Mouse (Mus musculus) midbrain, embryonic 15.5 days (tissue): Measurements from ENCODE around the gene Cdk5rap2. TPM values are rescaled to one million over a fixed set of nuclear protein-coding genes. Genes with fewer than 3 reads are reported as not detected.
A peak's percentile ranks its signal among the peaks of the same experiment; 100 is the strongest.

Source experiments
- ATAC-seq: fragments of 200-750 bp; cut with Nextera tagmentation; replicated peaks from 2 replicates; pipeline ENCODE4 v1.8.0; 2017; ENCODE audit warnings: moderate TSS enrichment
- H3K27ac ChIP-seq: fragments of 300-500 bp; sonication (generic); 2 replicates; pipeline ENCODE4 v1.5.1; 2015; ENCODE audit warnings: mild to moderate bottlenecking, inconsistent platforms
- H3K27me3 ChIP-seq: fragments of 300-500 bp; sonication (generic); replicated peaks from 2 replicates; pipeline ENCODE4 v1.6.1; 2015; ENCODE audit warnings: inconsistent platforms
- H3K36me3 ChIP-seq: fragments of 300-500 bp; sonication (generic); replicated peaks from 2 replicates; pipeline ENCODE4 v1.6.1; 2015; ENCODE audit warnings: inconsistent platforms
- H3K4me1 ChIP-seq: fragments of 300-500 bp; sonication (generic); 2 replicates; pipeline ENCODE4 v1.6.1; 2015; ENCODE audit warnings: inconsistent platforms
- H3K4me2 ChIP-seq: fragments of 300-500 bp; sonication (generic); 2 replicates; pipeline ENCODE4 v1.6.1; 2015; ENCODE audit warnings: inconsistent platforms, mild to moderate bottlenecking, moderate library complexity
- H3K4me3 ChIP-seq: fragments of 300-500 bp; sonication (generic); 2 replicates; pipeline ENCODE4 v1.5.1; 2015; ENCODE audit warnings: mild to moderate bottlenecking, inconsistent platforms
- H3K9ac ChIP-seq: fragments of 300-500 bp; sonication (generic); 2 replicates; pipeline ENCODE4 v1.6.1; 2015; ENCODE audit warnings: mild to moderate bottlenecking, inconsistent platforms
- H3K9me3 ChIP-seq: fragments of 300-500 bp; sonication (generic); 2 replicates; pipeline ENCODE4 v1.6.1; 2016; ENCODE audit warnings: inconsistent platforms
- WGBS: fragments of 180-500 bp; shearing (Covaris S2); methylation state at CpG from one replicate; pipeline ENCODE4 v1.1.7; 2015; ENCODE audit warnings: mixed read lengths; 5-methylcytosine and 5-hydroxymethylcytosine counted together
- polyA plus RNA-seq: library from polyadenylated mRNA; unstranded; fragments of >200 nt; fragmentation: Nextera tagmentation; extraction: Ambion mirVana; gene quantifications from 2 replicates; pipeline ENCODE4 v1.2.1, GENCODE M21; 2015

Gene Cdk5rap2
- polyA plus RNA-seq, 1 experiment from 2014 or later: 8.0 TPM

- H3K4me2 ChIP-seq: no peak overlapping the region
- 0 out of 2 replicates have a peak overlapping the region, but pooled peaks have one; percentile 12 for H3K27ac ChIP-seq
- no peaks in the 10 kb centered on the region for H3K9me3 ChIP-seq
- peak; percentile 41 for ATAC-seq
- no peak overlapping the region for H3K9ac ChIP-seq
- no peaks in the 10 kb centered on the region for H3K27me3 ChIP-seq
- WGBS: 76% methylated on average over 6 of the region's 6 CpGs
- H3K36me3 ChIP-seq: 0 out of 2 replicates have a peak, but pooled peaks cover 5% of the 10 kb centered on the region
- H3K4me3 ChIP-seq: no peak overlapping the region
- peaks cover 15% of the 10 kb centered on the region for H3K4me1 ChIP-seq
These were observed 152.0 kb downstream of the Cdk5rap2 start for GRCm38 (mm10) chr4:70258205-70258604.

- Histone ChIP-seq H3K4me1 (no peaks in the 10 kb centered on the region), H3K9me3 (no peaks in the 10 kb centered on the region), H3K27ac (no peak overlapping the region), H3K36me3 (peaks cover 5% of the 10 kb centered on the region; the same call in 1 of the 2 replicates), H3K4me3 (no peak overlapping the region), H3K9ac (no peak overlapping the region), H3K4me2 (no peak overlapping the region), H3K27me3 (no peaks in the 10 kb centered on the region)
- ATAC-seq: no peak
- WGBS: 87% methylated on average over 5 of the region's 5 CpGs
These were observed 158.5 kb downstream of the Cdk5rap2 start for GRCm38 (mm10) chr4:70251782-70252181.

GRCm38 (mm10) chr4:70245706-70246105 is 164.5 kb downstream of the Cdk5rap2 start:
- no peaks in the 10 kb centered on the region for H3K4me1 ChIP-seq
- no peak overlapping the region for H3K9ac ChIP-seq
- ATAC-seq: no peak
- no peak overlapping the region for H3K27ac ChIP-seq
- no peaks in the 10 kb centered on the region for H3K27me3 ChIP-seq
- WGBS: 88% methylated on average over 6 of the region's 6 CpGs
- H3K4me3 ChIP-seq: no peak overlapping the region
- no peak overlapping the region for H3K4me2 ChIP-seq
- no peaks in the 10 kb centered on the region for H3K9me3 ChIP-seq
- H3K36me3 ChIP-seq: peaks cover 3% of the 10 kb centered on the region; the same call in 1 of the 2 replicates

- Histone ChIP-seq H3K36me3 (peaks cover 3% of the 10 kb centered on the region; the same call in 1 of the 2 replicates), H3K4me1 (no peaks in the 10 kb centered on the region), H3K4me2 (no peak overlapping the region), H3K9ac (no peak overlapping the region), H3K27me3 (no peaks in the 10 kb centered on the region), H3K9me3 (no peaks in the 10 kb centered on the region), H3K4me3 (no peak overlapping the region), H3K27ac (no peak overlapping the region)
- 49% methylated on average over 3 of the region's 3 CpGs for WGBS
- ATAC-seq: no peak
These were observed 166.6 kb downstream of the Cdk5rap2 start for GRCm38 (mm10) chr4:70243561-70244120.

GRCm38 (mm10) chr4:70239731-70240130 is 170.5 kb downstream of the Cdk5rap2 start:
- ATAC-seq: no peak
- Histone ChIP-seq H3K9ac (no peak overlapping the region), H3K36me3 (peaks cover 2% of the 10 kb centered on the region; the same call in 1 of the 2 replicates), H3K4me1 (no peaks in the 10 kb centered on the region), H3K4me3 (no peak overlapping the region), H3K27ac (no peak overlapping the region), H3K27me3 (no peaks in the 10 kb centered on the region), H3K4me2 (no peak overlapping the region), H3K9me3 (no peaks in the 10 kb centered on the region)
- WGBS: 92% methylated on average over 7 of the region's 7 CpGs

- Histone ChIP-seq H3K9ac (no peak overlapping the region), H3K27me3 (no peaks in the 10 kb centered on the region), H3K36me3 (peaks cover 6% of the 10 kb centered on the region; the same call in 1 of the 2 replicates), H3K9me3 (no peaks in the 10 kb centered on the region), H3K4me1 (no peaks in the 10 kb centered on the region), H3K27ac (no peak overlapping the region), H3K4me3 (no peak overlapping the region), H3K4me2 (no peak overlapping the region)
- ATAC-seq: no peak
- WGBS: 95% methylated on average over 6 of the region's 6 CpGs
These were observed 171.4 kb downstream of the Cdk5rap2 start for GRCm38 (mm10) chr4:70238862-70239261.

GRCm38 (mm10) chr4:70232383-70232782 is 177.9 kb downstream of the Cdk5rap2 start:
- no peak for ATAC-seq
- WGBS: 80% methylated on average over 3 of the region's 3 CpGs
- H3K36me3 ChIP-seq: 0 out of 2 replicates have a peak, but pooled peaks cover 3% of the 10 kb centered on the region
- H3K9ac ChIP-seq: no peak overlapping the region
- no peak overlapping the region for H3K27ac ChIP-seq
- no peak overlapping the region for H3K4me2 ChIP-seq
- H3K9me3 ChIP-seq: no peaks in the 10 kb centered on the region
- no peak overlapping the region for H3K4me3 ChIP-seq
- H3K4me1 ChIP-seq: no peaks in the 10 kb centered on the region
- no peaks in the 10 kb centered on the region for H3K27me3 ChIP-seq

- H3K36me3 ChIP-seq: 0 out of 2 replicates have a peak, but pooled peaks cover 3% of the 10 kb centered on the region
- 90% methylated on average over 4 of the region's 4 CpGs for WGBS
- H3K27me3 ChIP-seq: no peaks in the 10 kb centered on the region
- H3K27ac ChIP-seq: no peak overlapping the region
- no peak overlapping the region for H3K4me2 ChIP-seq
- H3K4me1 ChIP-seq: no peaks in the 10 kb centered on the region
- no peak overlapping the region for H3K4me3 ChIP-seq
- ATAC-seq: no peak
- H3K9me3 ChIP-seq: no peaks in the 10 kb centered on the region
- H3K9ac ChIP-seq: no peak overlapping the region
These were observed 180.4 kb downstream of the Cdk5rap2 start for GRCm38 (mm10) chr4:70229874-70230273.

GRCm38 (mm10) chr4:70228350-70228749 is 181.9 kb downstream of the Cdk5rap2 start:
- H3K9me3 ChIP-seq: no peaks in the 10 kb centered on the region
- ATAC-seq: no peak
- H3K27ac ChIP-seq: no peak overlapping the region
- no peak overlapping the region for H3K4me2 ChIP-seq
- no peak overlapping the region for H3K9ac ChIP-seq
- no peaks in the 10 kb centered on the region for H3K27me3 ChIP-seq
- H3K4me1 ChIP-seq: no peaks in the 10 kb centered on the region
- 89% methylated on average over 2 of the region's 2 CpGs for WGBS
- 0 out of 2 replicates have a peak, but pooled peaks cover 4% of the 10 kb centered on the region for H3K36me3 ChIP-seq
- no peak overlapping the region for H3K4me3 ChIP-seq

- Histone ChIP-seq H3K27ac (no peak overlapping the region), H3K9me3 (no peaks in the 10 kb centered on the region), H3K4me1 (no peaks in the 10 kb centered on the region), H3K9ac (no peak overlapping the region), H3K4me2 (no peak overlapping the region), H3K4me3 (no peak overlapping the region), H3K36me3 (peaks cover 10% of the 10 kb centered on the region; the same call in 1 of the 2 replicates), H3K27me3 (no peaks in the 10 kb centered on the region)
- no peak for ATAC-seq
- 86% methylated on average over 3 of the region's 3 CpGs for WGBS
These were observed 182.6 kb downstream of the Cdk5rap2 start for GRCm38 (mm10) chr4:70227667-70228066.

GRCm38 (mm10) chr4:70224503-70224902 is 185.7 kb downstream of the Cdk5rap2 start:
- 93% methylated on average over 2 of the region's 2 CpGs for WGBS

GRCm38 (mm10) chr4:70221878-70222277 is 188.4 kb downstream of the Cdk5rap2 start:
- H3K27me3 ChIP-seq: no peaks in the 10 kb centered on the region
- H3K4me3 ChIP-seq: no peak overlapping the region
- peaks cover 12% of the 10 kb centered on the region; the same call in 1 of the 2 replicates for H3K36me3 ChIP-seq
- H3K4me1 ChIP-seq: no peaks in the 10 kb centered on the region
- no peak overlapping the region for H3K27ac ChIP-seq
- no peak overlapping the region for H3K9ac ChIP-seq
- 50% methylated on average over 3 of the region's 3 CpGs for WGBS
- H3K9me3 ChIP-seq: no peaks in the 10 kb centered on the region
- no peak for ATAC-seq
- H3K4me2 ChIP-seq: no peak overlapping the region

More at GRCm38 (mm10) chr4:70224503-70224902, 185.7 kb downstream of the Cdk5rap2 start:
- no peak overlapping the region for H3K4me2 ChIP-seq
- H3K4me1 ChIP-seq: no peaks in the 10 kb centered on the region
- H3K9me3 ChIP-seq: no peaks in the 10 kb centered on the region
- no peak overlapping the region for H3K9ac ChIP-seq
- H3K27me3 ChIP-seq: no peaks in the 10 kb centered on the region
- peaks cover 12% of the 10 kb centered on the region; the same call in 1 of the 2 replicates for H3K36me3 ChIP-seq
- no peak overlapping the region for H3K27ac ChIP-seq
- ATAC-seq: no peak
- H3K4me3 ChIP-seq: no peak overlapping the region

GRCm38 (mm10) chr4:70221370-70221769 is 188.9 kb downstream of the Cdk5rap2 start:
- H3K9me3 ChIP-seq: no peaks in the 10 kb centered on the region
- peaks cover 12% of the 10 kb centered on the region; the same call in 1 of the 2 replicates for H3K36me3 ChIP-seq
- no peaks in the 10 kb centered on the region for H3K4me1 ChIP-seq
- ATAC-seq: no peak
- H3K27ac ChIP-seq: no peak overlapping the region
- no peak overlapping the region for H3K9ac ChIP-seq
- H3K4me3 ChIP-seq: no peak overlapping the region
- 92% methylated on average over 1 of the region's 1 CpGs for WGBS
- no peaks in the 10 kb centered on the region for H3K27me3 ChIP-seq
- no peak overlapping the region for H3K4me2 ChIP-seq
